Mouse (Mus musculus) central nervous system, embryonic 11.5 days (tissue): ENCODE measurements around the gene Gm4133. TPM values are rescaled to one million over a fixed set of nuclear protein-coding genes. Genes with fewer than 3 reads are reported as not detected.

Experiments used
- polyA plus RNA-seq: library from polyadenylated mRNA; depleted of rRNA; stranded (reverse); fragments of >200 nt; gene quantifications from 2 replicates; pipeline ENCODE4 v1.2.3, GENCODE M21; 2012; rRNA removed

The Gm4133 gene
- polyA plus RNA-seq = not detected in 2 replicates

GRCm38 (mm10) chr7:20333965-20334364 lies at the start of gene Gm4133:
Gm4133 (minus strand) TSS chr7:20334065.

GRCm38 (mm10) chr7:20375310-20375709 lies 41.4 kb upstream of the Gm4133 start, which contains the start of gene Gm5728:
Gm5728 (minus strand) TSS chr7:20375410.

Other genes with a start within 250 kb of the Gm4133 start
- not detected in 2 replicates for gene Vmn1r91, start 234.4 kb downstream of the Gm4133 start, polyA plus RNA-seq
- gene Gm16442, start 211.5 kb downstream of the Gm4133 start, polyA plus RNA-seq = not detected in 2 replicates
- gene Vmn1r93, start 195.0 kb downstream of the Gm4133 start, polyA plus RNA-seq = not detected in 2 replicates
- not detected in 2 replicates for gene Vmn1r94, start 165.7 kb downstream of the Gm4133 start, polyA plus RNA-seq
- not detected in 2 replicates for gene Vmn1r95, start 140.4 kb downstream of the Gm4133 start, polyA plus RNA-seq
- gene Gm6164, start 128.5 kb downstream of the Gm4133 start, polyA plus RNA-seq = not detected in 2 replicates
- gene Gm4498, start 100.2 kb downstream of the Gm4133 start, polyA plus RNA-seq = not detected in 2 replicates
- gene Gm5890, start 71.2 kb downstream of the Gm4133 start, polyA plus RNA-seq = not detected in 2 replicates
- gene Gm5728, start 41.3 kb upstream of the Gm4133 start, polyA plus RNA-seq = not detected in 2 replicates
- not detected in 2 replicates for gene Vmn1r100, start 83.9 kb upstream of the Gm4133 start, polyA plus RNA-seq
- not detected in 2 replicates for gene Vmn1r101, start 108.5 kb upstream of the Gm4133 start, polyA plus RNA-seq
- gene Gm10670, start 140.9 kb upstream of the Gm4133 start, polyA plus RNA-seq = not detected in 2 replicates
- not detected in 2 replicates for gene Vmn1r103, start 176.5 kb upstream of the Gm4133 start, polyA plus RNA-seq
- not detected in 2 replicates for gene Vmn1r104, start 199.8 kb upstream of the Gm4133 start, polyA plus RNA-seq
- not detected in 2 replicates for gene Gm5726, start 211.7 kb upstream of the Gm4133 start, polyA plus RNA-seq
- gene Gm4141, start 242.2 kb upstream of the Gm4133 start, polyA plus RNA-seq = not detected in 2 replicates